Mouse (Mus musculus) thymus, adult 2 months (tissue): ENCODE measurements around the gene Sncg. TPM values are rescaled to one million over a fixed set of nuclear protein-coding genes. Genes with fewer than 3 reads are reported as not detected.

Experiments used
- DNase-seq: peaks from one replicate; pipeline ENCODE4 v3.0.0; 2021
- H3K27ac ChIP-seq: fragments of 200-500 bp; 2 replicates; pipeline ENCODE4 v1.5.1; 2012; ENCODE audit warnings: low read length, control low read depth; ENCODE audit not compliant: control insufficient read depth, insufficient read depth
- H3K27me3 ChIP-seq: fragments of 200-500 bp; 2 replicates; pipeline ENCODE4 v1.6.1; 2012; ENCODE audit warnings: mild to moderate bottlenecking, low read length, moderate library complexity, mixed read lengths; ENCODE audit not compliant: control insufficient read depth, insufficient read depth
- H3K36me3 ChIP-seq: fragments of 200-500 bp; 2 replicates; pipeline ENCODE4 v1.6.1; 2012; ENCODE audit warnings: mild to moderate bottlenecking, low read length, moderate library complexity; ENCODE audit not compliant: control insufficient read depth, insufficient read depth
- H3K4me1 ChIP-seq: fragments of 200-500 bp; replicated peaks from 2 replicates; pipeline ENCODE4 v1.6.1; 2012; ENCODE audit warnings: low read length; ENCODE audit not compliant: control insufficient read depth, insufficient read depth
- H3K4me3 ChIP-seq: fragments of 200-500 bp; 2 replicates; pipeline ENCODE4 v1.5.1; 2012; ENCODE audit warnings: mild to moderate bottlenecking, low read length, control low read depth, moderate library complexity; ENCODE audit not compliant: control insufficient read depth, insufficient read depth
- CTCF ChIP-seq: fragments of 200-500 bp; IDR thresholded peaks from 2 replicates; pipeline ENCODE4 v1.5.1; 2012; ENCODE audit warnings: mild to moderate bottlenecking, control low read depth, low read length, moderate library complexity, borderline replicate concordance; ENCODE audit not compliant: control insufficient read depth, poor library complexity, insufficient read depth; ENCODE audit errors: extremely low read depth
- POLR2A ChIP-seq: fragments of 200-500 bp; IDR thresholded peaks from 2 replicates; pipeline ENCODE4 v1.6.1; 2012; ENCODE audit warnings: mild to moderate bottlenecking, low read length, control low read depth, moderate library complexity; ENCODE audit not compliant: control insufficient read depth, poor library complexity, insufficient read depth; ENCODE audit errors: extremely low read depth
- WGBS: fragments of 180-500 bp; shearing (Covaris S2); methylation state at CpG from one replicate; pipeline ENCODE4 v1.1.7; 2018; 5-methylcytosine and 5-hydroxymethylcytosine counted together
- polyA plus RNA-seq: library from polyadenylated mRNA; depleted of rRNA; stranded (reverse); fragments of >200 nt; gene quantifications from 2 replicates; pipeline ENCODE4 v1.2.3, GENCODE M21; 2012

The Sncg gene
- polyA plus RNA-seq, 1 experiment, result 10.2 TPM

- Histone ChIP-seq H3K4me1 (no peaks in the 10 kb centered on the region), H3K27me3 (no peaks in the 10 kb centered on the region), H3K36me3 (no peaks in the 10 kb centered on the region), H3K27ac (no peak overlapping the region), H3K4me3 (no peak overlapping the region)
- TF ChIP-seq POLR2A, result no peak
- 95% methylated on average over 9 of the region's 9 CpGs for WGBS
- no peak for DNase-seq
Observed at GRCm38 (mm10) chr14:34382921-34383704, 8.5 kb upstream of the Sncg start.

GRCm38 (mm10) chr14:34378560-34379331 lies 4.2 kb upstream of the Sncg start:
- 80% methylated on average over 11 of the region's 11 CpGs for WGBS
- no peak for DNase-seq

DNA sequence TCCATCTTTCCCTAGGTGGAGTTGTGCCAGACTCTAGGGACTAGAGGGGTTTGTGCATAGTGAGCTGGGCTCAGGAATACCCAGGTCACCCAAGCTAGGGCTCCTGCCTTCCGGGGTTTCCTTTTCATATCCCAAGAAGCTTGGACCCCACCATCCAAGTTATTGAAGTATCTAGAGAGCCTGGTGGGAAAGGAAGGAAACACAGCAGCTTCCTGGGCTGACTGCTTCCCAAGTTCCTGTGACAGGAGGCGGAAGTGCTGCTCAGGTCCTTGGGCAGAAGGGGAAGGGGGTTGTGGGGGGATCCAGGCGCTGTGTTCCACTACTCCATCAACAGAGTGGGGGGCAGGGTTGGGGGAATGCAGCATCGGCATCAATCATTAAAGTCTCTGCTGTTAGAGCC lies 2.5 kb upstream of the Sncg start:
- 70% methylated on average over 4 of the region's 4 CpGs for WGBS
- H3K36me3 ChIP-seq, result no peaks in the 10 kb centered on the region
- H3K27me3 ChIP-seq, result no peaks in the 10 kb centered on the region
- no peak for DNase-seq
- no peaks in the 10 kb centered on the region for H3K4me1 ChIP-seq
- TF ChIP-seq CTCF (no peak), POLR2A (no peak)
- no peak overlapping the region for H3K4me3 ChIP-seq
- H3K27ac ChIP-seq, result no peak overlapping the region

More at GRCm38 (mm10) chr14:34378560-34379331, 4.2 kb upstream of the Sncg start:
- Histone ChIP-seq H3K27me3 (no peaks in the 10 kb centered on the region), H3K4me1 (no peaks in the 10 kb centered on the region), H3K4me3 (no peak overlapping the region), H3K36me3 (no peaks in the 10 kb centered on the region), H3K27ac (no peak overlapping the region)
- TF ChIP-seq POLR2A (no peak), CTCF (no peak)

DNA sequence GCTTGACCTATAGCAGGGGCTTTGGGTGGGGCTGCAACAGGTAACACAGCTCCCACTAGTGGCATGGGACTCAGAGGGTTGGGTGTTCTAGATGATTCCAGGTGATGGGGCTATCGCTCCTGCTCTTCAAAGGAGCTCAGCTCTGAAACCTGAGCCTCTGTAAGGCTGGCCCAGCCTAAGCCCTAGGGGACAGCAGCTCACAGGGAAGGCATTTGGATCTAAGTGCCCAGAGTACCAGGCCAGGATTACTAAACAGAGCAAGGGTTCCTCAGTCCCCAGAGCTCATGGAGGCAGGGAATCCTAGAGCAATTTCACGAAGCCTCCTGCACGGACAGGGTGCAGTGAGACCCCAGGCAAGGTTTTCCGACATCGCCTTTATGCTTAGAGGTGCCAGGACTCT lies 1.4 kb upstream of the Sncg start:
- 95% methylated on average over 5 of the region's 5 CpGs for WGBS
- no peak overlapping the region for H3K4me3 ChIP-seq
- H3K27ac ChIP-seq, result no peak overlapping the region
- TF ChIP-seq POLR2A (no peak), CTCF (no peak)
- no peaks in the 10 kb centered on the region for H3K36me3 ChIP-seq
- no peaks in the 10 kb centered on the region for H3K4me1 ChIP-seq
- DNase-seq, result no peak
- H3K27me3 ChIP-seq, result no peaks in the 10 kb centered on the region

- Histone ChIP-seq H3K4me1 (no peaks in the 10 kb centered on the region), H3K36me3 (no peaks in the 10 kb centered on the region), H3K27me3 (no peaks in the 10 kb centered on the region), H3K27ac (no peak within 1 kb of the TSS), H3K4me3 (no peak within 1 kb of the TSS)
- 59% methylated on average over 13 of the region's 13 CpGs for WGBS
- DNase-seq, result no peak
- TF ChIP-seq CTCF (no peak), POLR2A (no peak)
Observed at GRCm38 (mm10) chr14:34375415-34375904, 871 bp upstream of the Sncg start, which contains the start of gene Mmrn2. TSS of gene Mmrn2 (plus strand) at chr14:34375465.

GRCm38 (mm10) chr14:34373581-34373980 lies 1.0 kb downstream of the Sncg start:
- H3K4me3 ChIP-seq, result no peak overlapping the region
- H3K27me3 ChIP-seq, result no peaks in the 10 kb centered on the region
- TF ChIP-seq POLR2A (no peak), CTCF (no peak)
- no peak overlapping the region for H3K27ac ChIP-seq
- no peaks in the 10 kb centered on the region for H3K36me3 ChIP-seq
- WGBS, result 96% methylated on average over 6 of the region's 6 CpGs
- no peaks in the 10 kb centered on the region for H3K4me1 ChIP-seq
- DNase-seq, result no peak
